Mouse (Mus musculus) lung, postnatal 10 days (tissue): ENCODE results near the gene Slc4a4.

Experiments used
- DNase-seq: peaks from one replicate; pipeline ENCODE4 v3.0.0; 2021

The Slc4a4 gene

GRCm38 (mm10) chr5:89014782-89015181 lies 128.2 kb downstream of the Slc4a4 start:
- DNase-seq, result no peak

DNA sequence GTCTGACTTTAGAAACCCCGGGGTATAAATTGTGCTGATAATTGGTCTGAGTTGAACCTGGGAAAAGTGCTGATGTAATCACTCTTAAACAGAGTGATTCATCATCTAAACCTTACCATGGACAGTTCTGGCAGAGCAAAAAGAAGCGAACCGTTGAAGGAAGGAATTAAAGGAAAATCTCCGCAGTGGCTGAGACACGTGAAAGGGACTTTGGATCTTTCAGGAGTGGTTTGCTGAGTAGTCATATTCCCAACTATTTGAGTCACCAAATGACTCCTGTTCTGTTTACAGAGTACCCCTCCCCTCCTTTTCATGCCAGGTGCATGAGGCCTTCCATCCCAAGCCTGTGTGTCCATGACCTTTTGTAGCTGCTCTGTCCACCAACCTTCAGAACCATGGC lies 129.3 kb downstream of the Slc4a4 start:
- DNase-seq, result no peak

- DNase-seq, result no peak
Observed at GRCm38 (mm10) chr5:89018537-89018936, 131.9 kb downstream of the Slc4a4 start.

DNA sequence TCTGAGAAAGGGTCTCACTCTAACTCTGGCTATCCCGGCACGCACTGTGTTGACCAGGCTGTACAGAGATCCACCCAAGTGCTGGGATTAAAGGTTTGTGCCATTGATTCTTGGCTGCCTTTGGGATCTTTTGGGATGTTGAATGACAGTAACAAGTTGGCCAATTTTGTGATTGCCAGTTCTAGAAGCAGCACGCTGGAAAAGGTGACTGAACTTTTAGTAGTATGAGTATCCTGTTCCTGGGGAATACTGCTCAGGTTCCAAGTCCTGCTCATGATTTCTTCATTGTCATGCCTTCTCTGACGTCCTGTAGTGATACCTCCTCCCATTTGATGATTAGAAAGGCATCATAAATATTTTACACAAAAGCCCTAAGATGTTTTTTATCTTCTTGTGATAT lies 137.8 kb downstream of the Slc4a4 start:
- DNase-seq, result no peak

DNA sequence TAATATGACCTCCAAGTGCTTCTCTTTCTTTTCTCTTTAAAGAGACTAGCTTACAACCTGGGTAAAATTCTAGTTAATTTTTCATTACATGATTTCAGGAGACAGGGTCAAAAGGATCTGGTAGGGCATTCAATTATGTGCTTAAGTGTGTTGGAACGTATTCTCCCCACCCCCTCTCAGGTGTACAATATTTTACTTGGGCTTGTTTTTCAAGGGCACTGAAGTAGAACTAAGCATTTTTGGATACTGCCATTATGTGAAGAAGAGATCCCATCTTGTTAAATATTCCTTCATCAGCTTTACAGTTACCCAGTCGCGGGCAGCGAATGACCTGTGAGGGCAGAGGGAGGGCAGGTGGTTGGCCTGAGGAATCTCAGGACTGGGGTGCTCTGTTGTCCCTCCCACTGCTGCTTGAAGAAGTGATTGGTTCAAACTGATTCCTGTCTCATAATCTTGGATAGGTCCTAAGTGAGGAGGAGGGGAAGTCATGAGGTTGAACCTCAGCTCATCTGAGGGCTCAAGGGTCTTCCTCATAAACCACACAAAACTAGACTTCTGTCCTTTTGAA lies 141.0 kb downstream of the Slc4a4 start:
- no peak for DNase-seq

- no peak for DNase-seq
Observed at GRCm38 (mm10) chr5:89032647-89033046, 146.0 kb downstream of the Slc4a4 start.

GRCm38 (mm10) chr5:89033256-89033655 lies 146.6 kb downstream of the Slc4a4 start:
- DNase-seq, result no peak

DNA sequence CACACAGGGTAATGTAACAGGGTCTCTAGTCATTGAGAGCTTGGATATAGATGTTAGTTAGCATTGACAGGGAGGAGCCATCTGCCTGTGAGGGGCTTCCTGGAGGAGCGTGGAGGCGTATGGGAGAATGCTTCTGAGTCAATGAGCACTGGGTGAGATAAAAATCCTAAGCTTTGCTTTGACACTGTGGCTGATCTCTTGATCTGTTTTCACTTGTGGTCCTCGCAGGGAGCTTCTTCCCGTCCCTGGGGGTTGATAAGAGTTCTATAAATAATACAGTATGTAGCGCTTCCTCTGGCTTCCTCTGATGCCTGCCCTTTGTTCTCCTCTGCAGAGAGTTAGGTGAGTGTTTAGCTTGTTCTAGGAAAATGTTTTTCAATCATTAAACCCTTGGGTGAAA lies 149.5 kb downstream of the Slc4a4 start:
- DNase-seq, result no peak

DNA sequence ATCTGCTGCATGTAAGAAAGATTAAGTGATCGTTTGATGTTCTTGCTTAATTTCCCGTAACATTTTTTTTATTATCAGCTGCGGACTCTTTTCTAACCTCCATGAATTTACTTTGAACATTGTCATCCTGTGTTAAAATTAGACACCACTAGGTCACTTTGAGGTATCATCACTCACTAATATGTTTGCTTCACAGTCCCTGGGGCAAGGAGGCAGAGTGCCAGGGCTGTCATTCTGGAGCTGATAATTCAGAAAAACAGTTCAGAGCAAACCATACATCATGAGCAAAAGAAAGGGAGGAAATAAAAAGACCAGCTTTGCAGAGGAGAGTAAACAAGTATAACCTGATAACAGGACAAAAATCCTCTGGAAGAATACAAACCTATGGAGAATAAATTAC lies 154.2 kb downstream of the Slc4a4 start:
- DNase-seq, result no peak

DNA sequence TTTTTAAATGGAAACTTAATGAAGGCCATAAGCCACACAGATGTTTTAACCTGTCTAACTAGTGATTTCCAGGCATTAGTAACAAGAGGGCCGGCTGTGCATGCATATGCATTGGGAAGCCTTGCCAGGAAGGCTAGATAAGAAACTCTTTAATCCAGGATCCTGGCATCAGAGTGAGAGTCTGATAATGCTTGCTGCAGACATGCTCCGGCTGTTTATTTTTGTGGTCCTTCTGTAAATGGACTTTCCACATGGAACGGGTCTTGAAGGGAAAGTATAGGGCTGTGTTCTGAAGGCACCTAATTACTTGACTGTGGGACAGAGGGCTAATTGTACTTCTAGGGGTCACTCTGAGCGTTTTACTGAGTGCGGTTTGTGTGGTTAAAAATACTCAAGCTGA lies 157.2 kb downstream of the Slc4a4 start:
- DNase-seq, result peak; percentile 9

DNA sequence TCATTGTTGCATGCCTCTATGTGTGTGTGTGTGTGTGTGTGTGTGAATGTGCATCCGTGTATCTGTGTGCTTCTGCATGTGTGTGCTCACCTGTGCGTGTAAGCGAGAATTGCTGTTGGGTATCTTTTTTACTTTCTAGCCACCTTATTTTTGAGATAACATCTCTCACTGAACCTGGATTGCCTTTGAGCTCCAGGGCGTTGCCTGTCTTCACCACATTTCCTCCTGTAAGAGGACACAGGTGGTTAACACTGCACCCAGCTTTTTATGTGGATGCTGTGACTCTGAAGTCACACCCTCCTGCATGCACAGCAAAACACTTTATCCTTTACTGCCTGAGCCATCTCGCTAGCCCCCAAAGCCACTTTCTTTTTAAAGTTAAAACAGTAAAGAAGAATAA lies 158.2 kb downstream of the Slc4a4 start:
- DNase-seq, result no peak

DNA sequence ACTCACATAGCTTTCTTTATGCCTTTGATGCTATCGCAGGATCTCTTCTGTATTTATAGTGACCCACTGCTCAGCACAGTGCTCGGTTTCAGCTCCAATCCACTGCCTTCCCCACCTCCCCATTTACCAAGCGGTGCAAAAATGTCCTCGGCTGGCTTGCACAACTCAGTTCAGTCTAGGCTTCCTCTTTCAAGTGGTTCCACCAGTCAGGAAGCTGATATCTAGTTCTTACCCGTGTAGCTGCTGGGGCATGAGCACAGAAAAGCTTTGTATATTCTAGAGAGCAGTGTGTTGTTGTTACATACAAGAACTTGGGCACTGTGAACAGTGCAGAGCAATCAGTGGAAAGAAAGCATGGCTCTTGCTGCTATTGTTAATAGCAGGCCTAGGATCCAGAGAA lies 165.0 kb downstream of the Slc4a4 start:
- no peak for DNase-seq

- no peak for DNase-seq
Observed at GRCm38 (mm10) chr5:89052230-89052629, 165.6 kb downstream of the Slc4a4 start.

GRCm38 (mm10) chr5:89055656-89056055 lies 169.0 kb downstream of the Slc4a4 start:
- DNase-seq, result no peak

GRCm38 (mm10) chr5:89056370-89056769 lies 169.8 kb downstream of the Slc4a4 start:
- no peak for DNase-seq

GRCm38 (mm10) chr5:89061097-89061496 lies 174.5 kb downstream of the Slc4a4 start:
- no peak for DNase-seq

DNA sequence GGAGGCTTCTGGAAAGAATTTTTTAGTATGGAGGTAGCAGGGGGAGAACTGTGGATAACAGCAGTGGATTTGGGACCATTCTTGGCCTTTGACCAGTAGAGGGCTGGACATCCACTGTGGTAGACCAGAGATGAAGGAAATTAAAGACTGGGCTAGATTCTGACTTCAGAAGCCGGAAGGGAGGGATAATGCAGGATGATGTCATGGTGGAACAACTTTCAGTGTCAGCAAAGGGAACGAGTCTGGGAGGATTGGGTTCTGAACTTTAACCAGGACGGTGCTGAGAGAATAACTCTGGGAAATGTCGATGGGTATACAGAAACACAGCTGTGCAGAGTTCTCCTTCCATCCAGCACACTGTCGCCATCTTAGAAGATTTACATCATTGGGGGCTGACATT lies 175.7 kb downstream of the Slc4a4 start:
- no peak for DNase-seq

- no peak for DNase-seq
Observed at GRCm38 (mm10) chr5:89067111-89067510, 180.5 kb downstream of the Slc4a4 start.

DNA sequence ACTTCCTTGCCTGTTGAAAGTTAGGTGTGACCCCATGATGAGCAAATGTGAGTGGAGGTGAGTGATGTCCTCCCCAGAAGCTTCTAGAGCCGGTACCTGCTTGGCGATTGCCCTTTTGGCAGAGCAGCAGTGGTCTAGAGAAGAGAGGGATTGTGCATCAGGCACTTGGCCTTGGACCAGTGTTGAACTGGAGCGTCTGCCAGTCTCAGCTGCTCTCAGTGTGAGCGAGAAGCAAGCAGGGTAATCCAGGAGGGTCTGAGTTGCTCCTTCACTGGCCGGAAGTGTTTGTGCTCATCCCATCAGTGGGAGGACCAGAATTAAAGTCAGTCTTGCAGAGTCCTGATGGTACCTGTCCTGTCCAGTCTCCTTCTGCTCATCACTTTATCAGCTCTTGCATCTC lies 181.5 kb downstream of the Slc4a4 start:
- no peak for DNase-seq

- DNase-seq, result no peak
Observed at GRCm38 (mm10) chr5:89070051-89070450, 183.4 kb downstream of the Slc4a4 start.

DNA sequence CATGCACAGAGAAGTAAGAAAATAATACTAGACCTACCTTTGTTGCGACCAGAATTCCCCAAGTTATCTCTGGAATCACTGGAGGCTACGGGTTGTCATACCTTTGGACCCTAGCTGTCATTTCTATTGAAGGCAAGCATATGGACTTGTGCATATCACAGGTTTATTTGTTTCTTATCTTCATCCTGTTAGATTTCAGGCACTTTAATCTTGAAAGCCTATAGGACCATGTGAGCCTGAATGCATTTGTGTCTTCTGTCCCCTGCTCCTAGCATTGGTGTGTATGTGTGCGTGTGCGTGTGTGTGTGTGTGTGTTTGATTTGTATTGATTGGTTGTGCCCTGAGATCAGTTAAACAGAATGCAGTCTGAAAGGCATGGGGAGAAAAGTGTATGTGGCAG lies 185.3 kb downstream of the Slc4a4 start:
- DNase-seq, result no peak

GRCm38 (mm10) chr5:89077711-89078110 lies 191.1 kb downstream of the Slc4a4 start:
- DNase-seq, result peak; percentile 31

DNA sequence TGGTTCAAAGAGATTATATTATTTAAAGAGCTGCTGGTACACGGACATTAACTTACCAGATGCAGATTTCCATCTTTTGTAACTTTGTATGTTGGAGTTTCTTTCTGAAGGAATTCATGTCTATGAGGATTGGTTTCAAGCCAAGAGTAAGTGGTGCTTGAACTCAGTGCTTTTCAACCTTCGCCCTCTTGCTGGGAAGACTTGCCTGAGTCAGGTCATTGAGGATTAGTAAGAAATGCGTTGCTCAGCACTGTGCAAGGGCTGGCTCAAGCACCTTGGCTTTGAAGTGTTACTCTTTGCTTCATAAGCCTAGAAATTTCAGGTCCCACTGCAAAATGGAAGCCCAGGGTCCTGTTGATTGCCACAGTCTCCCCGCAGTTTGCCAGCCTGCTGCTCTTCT lies 196.9 kb downstream of the Slc4a4 start:
- DNase-seq, result no peak

DNA sequence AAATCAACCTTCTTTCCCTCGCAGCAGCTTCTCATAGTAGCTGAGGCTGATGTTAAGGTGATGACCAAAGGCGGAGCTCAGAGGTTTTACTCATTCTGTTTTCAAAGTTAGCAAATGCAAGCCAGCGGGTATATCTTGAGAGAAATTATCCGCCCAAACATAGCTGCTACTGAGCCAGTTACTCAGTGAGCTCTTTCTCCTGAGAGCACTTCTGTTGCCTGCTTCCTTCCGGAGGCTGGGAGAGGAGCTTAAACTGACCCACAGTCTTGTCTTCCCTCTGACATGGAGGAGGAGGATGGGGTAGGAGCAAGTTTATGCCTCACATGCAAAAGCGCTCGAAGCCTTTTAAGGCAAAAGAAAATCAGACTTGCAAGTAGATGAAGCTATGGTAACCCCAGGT lies 201.3 kb downstream of the Slc4a4 start:
- DNase-seq, result no peak

GRCm38 (mm10) chr5:89088462-89088861 lies 201.8 kb downstream of the Slc4a4 start:
- peak; percentile 7 for DNase-seq

DNA sequence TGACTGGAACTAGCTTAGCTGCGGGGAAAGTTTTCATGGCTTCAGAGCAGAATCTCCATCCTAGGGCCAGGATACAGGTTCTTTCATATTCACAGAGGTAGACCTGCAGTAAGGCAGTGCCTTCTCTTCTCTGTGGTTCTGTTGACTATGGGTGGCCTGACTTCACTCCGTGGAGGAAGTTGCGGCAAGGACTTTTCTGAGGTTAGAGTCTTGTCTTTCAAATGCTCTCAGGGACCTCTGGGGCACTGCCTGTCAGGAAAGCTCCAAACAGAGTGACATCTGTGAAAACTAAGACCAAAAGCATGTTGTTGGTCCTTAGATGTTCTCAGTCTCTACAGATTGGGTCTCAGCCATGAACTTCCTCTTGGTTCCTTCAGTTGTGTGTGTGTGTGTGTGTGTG lies 203.5 kb downstream of the Slc4a4 start:
- no peak for DNase-seq
